ENCODE assay signal across 12 mouse cellular contexts in genomic region chr4:65217651-65218364, GRCm38 (mm10).
DNase-seq lines count a peak whose midpoint lies in the region; ATAC-seq and TF ChIP-seq lines count a peak whose summit lies in the region.
"Had no signal": no experiment of that assay in that cellular context is flagged by ENCODE, and none has a peak within 500 bp of the region (broad histone marks: within the 10 kb centered on the region; RNA-seq: fewer than 3 reads in every experiment).

No protein-coding gene starts in this region.

- WGBS in kidney, postnatal 0 days, result 23% methylated on average over 9 of the region's 9 CpGs

- H3K27ac ChIP-seq in kidney, postnatal 0 days, result peak overlapping the region; percentile 32
- H3K27ac ChIP-seq: layer of hippocampus, adult 2 months; liver, embryonic 13.5 days had no signal

- H3K4me2 ChIP-seq in kidney, postnatal 0 days (ENCODE audit: low read length), result no peak overlapping the region
- H3K4me2 ChIP-seq: heart, embryonic 11.5 days; liver, embryonic 13.5 days had no signal

- H3K36me3 ChIP-seq in kidney, postnatal 0 days (ENCODE audit: insufficient read depth, low read length), result no peaks in the 10 kb centered on the region
- H3K36me3 ChIP-seq: liver, embryonic 13.5 days had no signal

- H3K9ac ChIP-seq in kidney, postnatal 0 days (ENCODE audit: low read depth, low read length), result no peak overlapping the region
- H3K9ac ChIP-seq: liver, embryonic 13.5 days had no signal

- H3K4me3 ChIP-seq in kidney, postnatal 0 days (replicated peaks; ENCODE audit: low read depth, low read length), result no peak overlapping the region
- H3K4me3 ChIP-seq: layer of hippocampus, adult 2 months; liver, embryonic 13.5 days had no signal

- H3K9me3 ChIP-seq in kidney, postnatal 0 days (replicated peaks; ENCODE audit: low read length), result no peaks in the 10 kb centered on the region
- H3K9me3 ChIP-seq: liver, embryonic 13.5 days had no signal

- no peak for TF ChIP-seq POLR2A in brain, embryonic 14.5 days (IDR thresholded peaks at IDR 0.05; ENCODE audit: borderline replicate concordance, extremely low read depth, insufficient read depth, insufficient read length, poor library complexity, severe bottlenecking)

- H3K27me3 ChIP-seq in kidney, postnatal 0 days (ENCODE audit: insufficient read depth, low read length), result no peaks in the 10 kb centered on the region
- H3K27me3 ChIP-seq: liver, embryonic 13.5 days had no signal

- DNase-seq in cerebellum, postnatal 10 days, result peak; percentile 11 to 28
- DNase-seq in cerebellum, adult 11 months, result no peak
- DNase-seq in kidney, adult 18-20 months, result peak; percentile 16
- DNase-seq in kidney, postnatal 14 days, result no peak
- DNase-seq in brain, embryonic 14.5 days (ENCODE audit: low read depth), result peak; percentile 56
- peak; percentile 42 for DNase-seq in kidney, postnatal 0 days (ENCODE audit: low spot score)
- DNase-seq in layer of hippocampus, postnatal 25 days (ENCODE audit: extremely low spot score in 1 of 2, low spot score in 1 of 2), result no peak
- DNase-seq in thymus, postnatal 25 days, result no peak
- DNase-seq: cerebellum, adult 18-20 months; liver, embryonic 13.5 days had no signal

- no peak for ATAC-seq in kidney, postnatal 0 days (replicated peaks; ENCODE audit: low FRiP score, low read depth)

- H3K4me1 ChIP-seq in kidney, postnatal 0 days (replicated peaks; ENCODE audit: insufficient read depth, low read length), result 0 out of 2 replicates have a peak, but pooled peaks cover 6% of the 10 kb centered on the region
- H3K4me1 ChIP-seq: liver, embryonic 13.5 days had no signal

- TF ChIP-seq CTCF in brain, embryonic 14.5 days (IDR thresholded peaks at IDR 0.05; ENCODE audit: borderline replicate concordance, extremely low read depth, insufficient read depth, insufficient read length), result no peak
- TF ChIP-seq CTCF in kidney, postnatal 0 days (IDR thresholded peaks at IDR 0.05; ENCODE audit: low read depth), result no peak

Comparison
In these comparisons a context has a peak if more than half of its experiments do, and no peak if none do; other contexts are left out.
1. DNase-seq: peak in cerebellum, postnatal 10 days (2 of 2), kidney, adult 18-20 months (single experiment), brain, embryonic 14.5 days (single experiment) and kidney, postnatal 0 days (single experiment); none in cerebellum, adult 11 months (single experiment), kidney, postnatal 14 days (single experiment), layer of hippocampus, postnatal 25 days (0 of 2) and thymus, postnatal 25 days (single experiment).